Mouse (Mus musculus): ENCODE data around the gene Spata46. TPM values are rescaled to one million over a fixed set of nuclear protein-coding genes. Genes with fewer than 3 reads are reported as not detected.

Spata46 gene
- polyA plus RNA-seq (2015; fragmentation: Nextera tagmentation; extraction: Ambion mirVana): 1.9 and 2.1 TPM in 2 replicates

GRCm38 (mm10) chr1:170308503-170308902 lies at the start of gene Spata46:
TSS of gene Spata46 (plus strand) at chr1:170308803.
- Histone ChIP-seq H3K27me3 (no peaks in the 10 kb centered on the region), H3K4me2 (no peak within 1 kb of the TSS), H3K27ac (no peak within 1 kb of the TSS), H3K4me1 (no peaks in the 10 kb centered on the region), H3K36me3 (ENCODE audit: poor library complexity, severe bottlenecking) (0 out of 2 replicates have a peak, but pooled peaks cover 4% of the 10 kb centered on the region), H3K9me3 (replicated peaks) (no peaks in the 10 kb centered on the region), H3K4me3 (no peak within 1 kb of the TSS), H3K9ac (no peak within 1 kb of the TSS)
- WGBS: 95% methylated on average over 4 of the region's 4 CpGs
- no peak for ATAC-seq

GRCm38 (mm10) chr1:170270281-170270680 lies 38.3 kb upstream of the Spata46 start:
- Histone ChIP-seq H3K9ac (no peak overlapping the region), H3K4me1 (no peaks in the 10 kb centered on the region), H3K27me3 (no peaks in the 10 kb centered on the region), H3K4me2 (no peak overlapping the region), H3K9me3 (replicated peaks) (peaks cover 2% of the 10 kb centered on the region; the same call in 1 of the 2 replicates), H3K4me3 (no peak overlapping the region), H3K27ac (no peak overlapping the region), H3K36me3 (ENCODE audit: poor library complexity, severe bottlenecking) (no peaks in the 10 kb centered on the region)
- 82% methylated on average over 6 of the region's 6 CpGs for WGBS
- no peak for ATAC-seq

- Histone ChIP-seq H3K4me1 (no peaks in the 10 kb centered on the region), H3K27me3 (no peaks in the 10 kb centered on the region), H3K9ac (no peak overlapping the region), H3K36me3 (ENCODE audit: poor library complexity, severe bottlenecking) (no peaks in the 10 kb centered on the region), H3K27ac (no peak overlapping the region), H3K4me2 (no peak overlapping the region), H3K9me3 (replicated peaks) (peaks cover 6% of the 10 kb centered on the region; the same call in 1 of the 2 replicates), H3K4me3 (no peak overlapping the region)
- 87% methylated on average over 4 of the region's 4 CpGs for WGBS
- no peak for ATAC-seq
Observed at GRCm38 (mm10) chr1:170270696-170271095, 37.9 kb upstream of the Spata46 start.

GRCm38 (mm10) chr1:170273252-170273651 lies 35.4 kb upstream of the Spata46 start:
- H3K9ac ChIP-seq: no peak overlapping the region
- H3K9me3 ChIP-seq (replicated peaks): 0 out of 2 replicates have a peak, but pooled peaks cover 6% of the 10 kb centered on the region
- ATAC-seq: no peak
- no peaks in the 10 kb centered on the region for H3K4me1 ChIP-seq
- no peak overlapping the region for H3K4me2 ChIP-seq
- H3K36me3 ChIP-seq (ENCODE audit: poor library complexity, severe bottlenecking): no peaks in the 10 kb centered on the region
- no peak overlapping the region for H3K27ac ChIP-seq
- no peaks in the 10 kb centered on the region for H3K27me3 ChIP-seq
- no peak overlapping the region for H3K4me3 ChIP-seq

GRCm38 (mm10) chr1:170277016-170277415 lies 31.6 kb upstream of the Spata46 start, which contains the start of gene Sh2d1b1:
TSS of gene Sh2d1b1 (plus strand) at chr1:170277320.
- 91% methylated on average over 3 of the region's 3 CpGs for WGBS

GRCm38 (mm10) chr1:170282415-170283129 lies 26.0 kb upstream of the Spata46 start:
- no peaks in the 10 kb centered on the region for H3K36me3 ChIP-seq (ENCODE audit: poor library complexity, severe bottlenecking)
- ATAC-seq: no peak
- WGBS: 79% methylated on average over 4 of the region's 4 CpGs
- no peaks in the 10 kb centered on the region for H3K9me3 ChIP-seq (replicated peaks)
- H3K4me1 ChIP-seq: no peaks in the 10 kb centered on the region
- H3K4me3 ChIP-seq: no peak overlapping the region
- H3K9ac ChIP-seq: no peak overlapping the region
- no peak overlapping the region for H3K27ac ChIP-seq
- no peak overlapping the region for H3K4me2 ChIP-seq
- H3K27me3 ChIP-seq: no peaks in the 10 kb centered on the region

More at GRCm38 (mm10) chr1:170277016-170277415, 31.6 kb upstream of the Spata46 start, which contains the start of gene Sh2d1b1:
- no peak within 1 kb of the TSS for H3K4me3 ChIP-seq
- H3K27ac ChIP-seq: no peak within 1 kb of the TSS
- no peak within 1 kb of the TSS for H3K9ac ChIP-seq
- no peak for ATAC-seq
- 0 out of 2 replicates have a peak, but pooled peaks cover 6% of the 10 kb centered on the region for H3K9me3 ChIP-seq (replicated peaks)
- no peaks in the 10 kb centered on the region for H3K27me3 ChIP-seq
- H3K4me1 ChIP-seq: no peaks in the 10 kb centered on the region
- no peak within 1 kb of the TSS for H3K4me2 ChIP-seq
- no peaks in the 10 kb centered on the region for H3K36me3 ChIP-seq (ENCODE audit: poor library complexity, severe bottlenecking)

- 0 out of 2 replicates have a peak, but pooled peaks cover 3% of the 10 kb centered on the region for H3K9me3 ChIP-seq (replicated peaks)
- no peaks in the 10 kb centered on the region for H3K36me3 ChIP-seq (ENCODE audit: poor library complexity, severe bottlenecking)
- ATAC-seq: peak; percentile 79
- H3K4me2 ChIP-seq: peak overlapping the region; percentile 30; the same call in 1 of the 2 replicates
- H3K27ac ChIP-seq: no peak overlapping the region
- no peaks in the 10 kb centered on the region for H3K27me3 ChIP-seq
- 35% methylated on average over 9 of the region's 9 CpGs for WGBS
- no peak overlapping the region for H3K4me3 ChIP-seq
- 0 out of 2 replicates have a peak overlapping the region, but pooled peaks have one; percentile 9 for H3K9ac ChIP-seq
- no peaks in the 10 kb centered on the region for H3K4me1 ChIP-seq
Observed at GRCm38 (mm10) chr1:170292239-170292951, 16.2 kb upstream of the Spata46 start.

- Histone ChIP-seq H3K27me3 (no peaks in the 10 kb centered on the region), H3K4me1 (no peaks in the 10 kb centered on the region), H3K36me3 (ENCODE audit: poor library complexity, severe bottlenecking) (no peaks in the 10 kb centered on the region), H3K4me2 (no peak overlapping the region), H3K9ac (no peak overlapping the region), H3K4me3 (no peak overlapping the region), H3K9me3 (replicated peaks) (0 out of 2 replicates have a peak, but pooled peaks cover 3% of the 10 kb centered on the region), H3K27ac (no peak overlapping the region)
- 74% methylated on average over 5 of the region's 5 CpGs for WGBS
- ATAC-seq: peak; percentile 52; the same call in 1 of the 2 replicates
Observed at GRCm38 (mm10) chr1:170293257-170293656, 15.3 kb upstream of the Spata46 start.

GRCm38 (mm10) chr1:170294786-170295570 lies 13.6 kb upstream of the Spata46 start:
- no peak overlapping the region for H3K9ac ChIP-seq
- WGBS: 62% methylated on average over 15 of the region's 15 CpGs
- H3K4me1 ChIP-seq: no peaks in the 10 kb centered on the region
- no peaks in the 10 kb centered on the region for H3K27me3 ChIP-seq
- no peaks in the 10 kb centered on the region for H3K9me3 ChIP-seq (replicated peaks)
- H3K36me3 ChIP-seq (ENCODE audit: poor library complexity, severe bottlenecking): no peaks in the 10 kb centered on the region
- ATAC-seq: no peak
- no peak overlapping the region for H3K4me2 ChIP-seq
- no peak overlapping the region for H3K4me3 ChIP-seq
- H3K27ac ChIP-seq: no peak overlapping the region

- Histone ChIP-seq H3K27me3 (no peaks in the 10 kb centered on the region), H3K4me1 (no peaks in the 10 kb centered on the region), H3K9me3 (replicated peaks) (no peaks in the 10 kb centered on the region), H3K9ac (no peak overlapping the region), H3K36me3 (ENCODE audit: poor library complexity, severe bottlenecking) (0 out of 2 replicates have a peak, but pooled peaks cover 9% of the 10 kb centered on the region), H3K4me2 (no peak overlapping the region), H3K27ac (no peak overlapping the region), H3K4me3 (no peak overlapping the region)
- 87% methylated on average over 4 of the region's 4 CpGs for WGBS
- no peak for ATAC-seq
Observed at GRCm38 (mm10) chr1:170299496-170299895, 9.1 kb upstream of the Spata46 start.

- H3K4me1 ChIP-seq: no peaks in the 10 kb centered on the region
- H3K27me3 ChIP-seq: no peaks in the 10 kb centered on the region
- H3K36me3 ChIP-seq (ENCODE audit: poor library complexity, severe bottlenecking): 0 out of 2 replicates have a peak, but pooled peaks cover 13% of the 10 kb centered on the region
- H3K4me2 ChIP-seq: no peak overlapping the region
- H3K4me3 ChIP-seq: no peak overlapping the region
- H3K9ac ChIP-seq: no peak overlapping the region
- H3K9me3 ChIP-seq (replicated peaks): no peaks in the 10 kb centered on the region
- ATAC-seq: no peak
- 88% methylated on average over 9 of the region's 9 CpGs for WGBS
- H3K27ac ChIP-seq: no peak overlapping the region
Observed at GRCm38 (mm10) chr1:170301686-170302085, 6.9 kb upstream of the Spata46 start.
